Mouse (Mus musculus) embryonic facial prominence, embryonic 15.5 days (tissue): Measurements from ENCODE around the gene Msi2. TPM values are rescaled to one million over a fixed set of nuclear protein-coding genes. Genes with fewer than 3 reads are reported as not detected.

ENCODE experiments used
- ATAC-seq: fragments of 200-750 bp; cut with Nextera tagmentation; 2 replicates; pipeline ENCODE4 v1.8.0; 2017; ENCODE audit warnings: low read depth, moderate TSS enrichment; ENCODE audit not compliant: insufficient number of reproducible peaks, low FRiP score, low TSS enrichment
- H3K27ac ChIP-seq: fragments of 300-500 bp; sonication (generic); replicated peaks from 2 replicates; pipeline ENCODE4 v1.5.1; 2015; ENCODE audit warnings: mild to moderate bottlenecking, inconsistent platforms
- H3K27me3 ChIP-seq: fragments of 300-500 bp; sonication (generic); 2 replicates; pipeline ENCODE4 v1.6.1; 2015; ENCODE audit warnings: inconsistent platforms
- H3K36me3 ChIP-seq: fragments of 300-500 bp; sonication (generic); 2 replicates; pipeline ENCODE4 v1.6.1; 2015; ENCODE audit warnings: mild to moderate bottlenecking, inconsistent platforms
- H3K4me1 ChIP-seq: fragments of 300-500 bp; sonication (generic); 2 replicates; pipeline ENCODE4 v1.6.1; 2015; ENCODE audit warnings: inconsistent platforms
- H3K4me2 ChIP-seq: fragments of 300-500 bp; sonication (generic); replicated peaks from 2 replicates; pipeline ENCODE4 v1.6.1; 2015; ENCODE audit warnings: mild to moderate bottlenecking, inconsistent platforms
- H3K4me3 ChIP-seq: fragments of 300-500 bp; sonication (generic); replicated peaks from 2 replicates; pipeline ENCODE4 v1.5.1; 2015; ENCODE audit warnings: mild to moderate bottlenecking, inconsistent platforms
- H3K9ac ChIP-seq: fragments of 300-500 bp; sonication (generic); 2 replicates; pipeline ENCODE4 v1.6.1; 2015; ENCODE audit warnings: inconsistent platforms
- H3K9me3 ChIP-seq: fragments of 300-500 bp; sonication (generic); replicated peaks from 2 replicates; pipeline ENCODE4 v1.6.1; 2016; ENCODE audit warnings: inconsistent platforms
- WGBS: fragments of 180-500 bp; shearing (Covaris S2); methylation state at CpG from one replicate; pipeline ENCODE4 v1.1.7; 2015; 5-methylcytosine and 5-hydroxymethylcytosine counted together
- polyA plus RNA-seq: library from polyadenylated mRNA; unstranded; fragments of >200 nt; fragmentation: Nextera tagmentation; extraction: Ambion mirVana; gene quantifications from 2 replicates; pipeline ENCODE4 v1.2.1, GENCODE M21; 2015

The Msi2 gene
- polyA plus RNA-seq, 1 experiment from 2014 or later: 19.7 TPM

GRCm38 (mm10) chr11:88585171-88585632, 133.1 kb downstream of the Msi2 start:
- no peak overlapping the region for H3K4me3 ChIP-seq
- 27% methylated on average over 10 of the region's 10 CpGs for WGBS
- peaks cover 84% of the 10 kb centered on the region for H3K4me1 ChIP-seq
- H3K27me3 ChIP-seq: no peaks in the 10 kb centered on the region
- no peak overlapping the region for H3K9ac ChIP-seq
- ATAC-seq: no peak; the same call in 1 of the 2 replicates
- H3K9me3 ChIP-seq: no peaks in the 10 kb centered on the region
- peaks cover 5% of the 10 kb centered on the region; the same call in 1 of the 2 replicates for H3K36me3 ChIP-seq
- no peak overlapping the region for H3K4me2 ChIP-seq
- H3K27ac ChIP-seq: peak overlapping the region; percentile 82

GRCm38 (mm10) chr11:88583866-88584265, 134.4 kb downstream of the Msi2 start:
- Histone ChIP-seq H3K4me3 (no peak overlapping the region), H3K36me3 (no peaks in the 10 kb centered on the region), H3K27me3 (no peaks in the 10 kb centered on the region), H3K4me2 (0 out of 2 replicates have a peak overlapping the region, but pooled peaks have one; percentile 4), H3K9me3 (no peaks in the 10 kb centered on the region), H3K4me1 (peaks cover 75% of the 10 kb centered on the region), H3K9ac (no peak overlapping the region), H3K27ac (peak overlapping the region; percentile 82)
- WGBS: 21% methylated on average over 6 of the region's 6 CpGs
- ATAC-seq: no peak

GRCm38 (mm10) chr11:88583259-88583833, 135.0 kb downstream of the Msi2 start:
- peaks cover 70% of the 10 kb centered on the region for H3K4me1 ChIP-seq
- ATAC-seq: no peak
- H3K9me3 ChIP-seq: no peaks in the 10 kb centered on the region
- H3K27me3 ChIP-seq: no peaks in the 10 kb centered on the region
- no peak overlapping the region for H3K4me3 ChIP-seq
- H3K36me3 ChIP-seq: no peaks in the 10 kb centered on the region
- peak overlapping the region; percentile 82 for H3K27ac ChIP-seq
- no peak overlapping the region; the same call in 1 of the 2 replicates for H3K9ac ChIP-seq
- 16% methylated on average over 8 of the region's 8 CpGs for WGBS
- H3K4me2 ChIP-seq: 0 out of 2 replicates have a peak overlapping the region, but pooled peaks have one; percentile 4

DNA sequence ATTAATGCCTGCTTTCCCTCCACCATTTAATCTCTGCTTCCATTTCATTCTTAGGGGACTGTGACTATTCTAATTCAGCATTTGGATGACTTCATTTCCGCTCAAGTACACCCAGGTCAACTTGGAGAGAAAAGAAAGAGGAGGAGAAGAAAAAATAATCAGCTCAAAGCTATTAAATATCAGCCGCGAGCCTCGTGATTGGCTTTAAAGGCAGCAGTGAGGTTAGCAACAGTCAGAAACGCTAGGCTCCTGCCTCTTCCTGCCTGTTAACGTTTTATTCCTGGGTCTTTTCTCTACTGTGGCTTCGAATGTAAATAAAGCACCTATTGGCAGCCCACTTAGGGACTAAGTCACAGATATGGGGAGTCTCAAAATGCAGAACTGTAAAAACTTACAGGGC, 135.5 kb downstream of the Msi2 start:
- Histone ChIP-seq H3K4me2 (peak overlapping the region; percentile 22; the same call in 1 of the 2 replicates), H3K9ac (no peak overlapping the region), H3K27ac (peak overlapping the region; percentile 82), H3K36me3 (no peaks in the 10 kb centered on the region), H3K4me1 (peaks cover 67% of the 10 kb centered on the region), H3K27me3 (no peaks in the 10 kb centered on the region), H3K9me3 (no peaks in the 10 kb centered on the region), H3K4me3 (no peak overlapping the region)
- WGBS: 10% methylated on average over 7 of the region's 7 CpGs
- ATAC-seq: no peak

DNA sequence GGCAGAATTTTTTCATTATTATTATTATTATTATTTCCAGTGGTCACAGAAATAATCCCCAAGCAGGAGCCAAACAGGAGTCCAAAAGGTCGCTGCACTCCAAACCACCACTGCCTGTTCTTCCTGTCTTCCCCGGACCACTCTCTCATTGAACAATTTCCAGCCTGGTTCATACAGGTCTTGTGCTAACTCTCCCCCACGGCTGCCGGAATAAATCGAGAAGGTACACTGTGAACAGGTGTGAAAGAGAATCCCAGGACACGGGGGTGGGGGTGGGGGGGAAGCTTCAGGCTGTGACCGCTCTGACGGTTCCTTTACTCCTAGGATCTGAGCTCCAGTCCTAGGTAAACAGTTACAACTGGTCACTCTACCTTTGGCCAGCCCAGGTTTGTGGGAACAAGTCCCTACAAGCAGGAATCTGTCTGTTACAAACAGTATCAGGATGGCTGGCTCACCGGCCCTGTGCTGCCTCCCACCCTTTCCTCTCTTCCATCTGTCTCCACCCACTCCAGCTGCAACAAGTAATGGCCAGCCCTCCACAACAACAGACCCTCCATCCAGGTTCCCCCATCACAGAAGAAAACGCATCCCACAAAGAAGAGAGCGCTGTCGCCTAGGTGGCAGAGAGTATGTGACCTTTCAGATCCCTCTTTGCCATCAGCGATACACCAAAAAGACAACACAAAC, 136.1 kb downstream of the Msi2 start:
- Histone ChIP-seq H3K4me1 (peaks cover 67% of the 10 kb centered on the region), H3K36me3 (no peaks in the 10 kb centered on the region), H3K4me2 (peak overlapping the region; percentile 22; the same call in 1 of the 2 replicates), H3K27ac (peak overlapping the region; percentile 82), H3K9me3 (no peaks in the 10 kb centered on the region), H3K27me3 (no peaks in the 10 kb centered on the region), H3K4me3 (no peak overlapping the region), H3K9ac (no peak overlapping the region)
- peak; percentile 53; the same call in 1 of the 2 replicates for ATAC-seq
- 20% methylated on average over 13 of the region's 13 CpGs for WGBS

DNA sequence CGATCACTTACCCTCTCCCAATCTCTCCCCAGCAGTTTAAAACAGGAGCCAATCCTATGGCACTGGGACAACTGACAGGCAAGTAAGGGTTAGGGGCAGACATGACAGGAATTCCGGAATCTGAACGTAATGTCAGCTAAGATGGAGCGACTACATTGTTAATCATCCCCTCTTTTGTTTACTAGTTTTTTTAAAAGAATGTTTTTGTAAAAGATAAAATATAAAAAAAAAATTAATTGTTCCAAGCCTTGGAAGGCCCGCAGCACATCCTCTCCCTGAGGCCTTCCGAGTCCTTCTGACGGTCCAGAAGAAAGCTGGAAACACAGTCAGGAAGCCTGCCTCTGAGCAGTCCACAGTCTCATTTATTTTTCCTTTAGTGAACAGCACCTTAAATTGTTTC, 136.9 kb downstream of the Msi2 start:
- H3K4me3 ChIP-seq: no peak overlapping the region
- 55% methylated on average over 7 of the region's 7 CpGs for WGBS
- H3K27me3 ChIP-seq: no peaks in the 10 kb centered on the region
- H3K9ac ChIP-seq: no peak overlapping the region
- no peaks in the 10 kb centered on the region for H3K36me3 ChIP-seq
- H3K9me3 ChIP-seq: no peaks in the 10 kb centered on the region
- ATAC-seq: no peak
- H3K4me1 ChIP-seq: peaks cover 68% of the 10 kb centered on the region
- 0 out of 2 replicates have a peak overlapping the region, but pooled peaks have one; percentile 49 for H3K27ac ChIP-seq
- no peak overlapping the region for H3K4me2 ChIP-seq

DNA sequence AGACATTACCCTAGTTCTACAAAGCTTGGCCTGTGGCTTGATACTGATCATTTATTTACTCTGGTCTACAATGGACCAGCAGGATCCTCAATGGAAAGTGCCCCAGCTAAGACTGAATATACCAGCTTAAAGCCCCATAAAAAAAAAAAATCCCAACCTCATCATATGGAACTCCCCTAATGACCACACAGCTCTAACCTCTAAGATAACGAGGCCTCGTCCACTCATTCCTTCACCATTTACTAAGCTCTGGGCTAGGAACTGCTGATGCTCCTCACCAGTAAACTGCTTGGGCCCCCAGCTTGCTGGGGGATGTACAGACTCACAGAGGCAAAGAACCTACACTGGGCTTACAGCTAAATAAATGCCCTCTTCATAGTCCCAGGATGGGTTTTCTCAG, 139.6 kb downstream of the Msi2 start:
- H3K4me2 ChIP-seq: no peak overlapping the region
- no peaks in the 10 kb centered on the region for H3K27me3 ChIP-seq
- no peak overlapping the region for H3K4me3 ChIP-seq
- no peaks in the 10 kb centered on the region for H3K9me3 ChIP-seq
- peaks cover 56% of the 10 kb centered on the region for H3K4me1 ChIP-seq
- no peak for ATAC-seq
- WGBS: 94% methylated on average over 2 of the region's 2 CpGs
- no peak overlapping the region for H3K27ac ChIP-seq
- no peak overlapping the region for H3K9ac ChIP-seq
- H3K36me3 ChIP-seq: no peaks in the 10 kb centered on the region

- H3K4me1 ChIP-seq: peaks cover 47% of the 10 kb centered on the region
- no peaks in the 10 kb centered on the region for H3K36me3 ChIP-seq
- no peaks in the 10 kb centered on the region for H3K9me3 ChIP-seq
- no peak overlapping the region for H3K4me3 ChIP-seq
- H3K9ac ChIP-seq: no peak overlapping the region
- H3K4me2 ChIP-seq: no peak overlapping the region
- peak overlapping the region; percentile 48 for H3K27ac ChIP-seq
- 30% methylated on average over 7 of the region's 7 CpGs for WGBS
- H3K27me3 ChIP-seq: no peaks in the 10 kb centered on the region
- no peak for ATAC-seq
Observed at GRCm38 (mm10) chr11:88577076-88577475, 141.2 kb downstream of the Msi2 start.

- ATAC-seq: no peak
- Histone ChIP-seq H3K9ac (no peak overlapping the region), H3K27ac (peak overlapping the region; percentile 48), H3K27me3 (no peaks in the 10 kb centered on the region), H3K4me3 (no peak overlapping the region), H3K36me3 (no peaks in the 10 kb centered on the region), H3K4me1 (peaks cover 44% of the 10 kb centered on the region), H3K9me3 (no peaks in the 10 kb centered on the region), H3K4me2 (no peak overlapping the region)
- 66% methylated on average over 7 of the region's 7 CpGs for WGBS
Observed at GRCm38 (mm10) chr11:88576233-88576998, 141.9 kb downstream of the Msi2 start.

- no peak overlapping the region for H3K4me3 ChIP-seq
- WGBS: 53% methylated on average over 4 of the region's 4 CpGs
- no peaks in the 10 kb centered on the region for H3K9me3 ChIP-seq
- no peak overlapping the region for H3K9ac ChIP-seq
- H3K36me3 ChIP-seq: no peaks in the 10 kb centered on the region
- H3K27ac ChIP-seq: no peak overlapping the region
- H3K4me1 ChIP-seq: peaks cover 44% of the 10 kb centered on the region
- no peaks in the 10 kb centered on the region for H3K27me3 ChIP-seq
- no peak overlapping the region for H3K4me2 ChIP-seq
- no peak for ATAC-seq
Observed at GRCm38 (mm10) chr11:88574575-88575360, 143.5 kb downstream of the Msi2 start.
